ENCODE assay signal across 24 mouse cellular contexts in genomic region chr11:56173246-56173645, GRCm38 (mm10).
DNase-seq lines count a peak whose midpoint lies in the region; ATAC-seq and TF ChIP-seq lines count a peak whose summit lies in the region.
"Had no signal": no experiment of that assay in that cellular context is flagged by ENCODE, and none has a peak within 500 bp of the region (broad histone marks: within the 10 kb centered on the region; RNA-seq: fewer than 3 reads in every experiment).

No protein-coding gene starts in this region.

- no peaks in the 10 kb centered on the region for H3K9me3 ChIP-seq in liver, postnatal 0 days (ENCODE audit: low read length)
- H3K9me3 ChIP-seq: heart, embryonic 10.5 days; heart, embryonic 13.5 days; hindbrain, embryonic 12.5 days; hindbrain, embryonic 15.5 days had no signal

- no peaks in the 10 kb centered on the region for H3K4me1 ChIP-seq in embryonic fibroblast, embryonic 13.5 days (ENCODE audit: control insufficient read depth, insufficient read depth, low read length)
- no peaks in the 10 kb centered on the region; the same call in 1 of the 2 replicates for H3K4me1 ChIP-seq in cerebellum, adult 2 months (ENCODE audit: control insufficient read depth, insufficient read depth, low read length)
- no peaks in the 10 kb centered on the region for H3K4me1 ChIP-seq in liver, postnatal 0 days (ENCODE audit: insufficient read depth)
- H3K4me1 ChIP-seq: heart, embryonic 10.5 days; heart, embryonic 13.5 days; hindbrain, embryonic 12.5 days; hindbrain, embryonic 15.5 days had no signal

- H3K27me3 ChIP-seq in cerebellum, adult 2 months (ENCODE audit: control insufficient read depth, insufficient read depth, low read length) = no peaks in the 10 kb centered on the region
- no peaks in the 10 kb centered on the region for H3K27me3 ChIP-seq in liver, postnatal 0 days (ENCODE audit: insufficient read depth, low read length)
- H3K27me3 ChIP-seq: heart, embryonic 13.5 days; hindbrain, embryonic 12.5 days; hindbrain, embryonic 15.5 days; Patski had no signal

- H3K4me2 ChIP-seq in liver, postnatal 0 days (ENCODE audit: low read depth, low read length) = no peak overlapping the region
- H3K4me2 ChIP-seq: heart, embryonic 13.5 days; hindbrain, embryonic 12.5 days; hindbrain, embryonic 15.5 days had no signal

- H3K4me3 ChIP-seq in embryonic fibroblast, embryonic 13.5 days (ENCODE audit: insufficient read depth, low read length) = no peak overlapping the region
- no peak overlapping the region for H3K4me3 ChIP-seq in cerebellum, adult 2 months (replicated peaks; ENCODE audit: insufficient read depth, low read depth, low read length)
- no peak overlapping the region for H3K4me3 ChIP-seq in liver, postnatal 0 days (ENCODE audit: low read depth, low read length)
- H3K4me3 ChIP-seq: heart, adult 2 months; heart, embryonic 10.5 days; heart, embryonic 13.5 days; hindbrain, embryonic 12.5 days; hindbrain, embryonic 15.5 days had no signal

- ATAC-seq in liver, postnatal 0 days = no peak
- ATAC-seq: CD4-positive, CD25-positive, alpha-beta regulatory T cell, adult 4 months; forebrain, embryonic 14.5 days; forebrain, postnatal 0 days; intestine, postnatal 0 days; Patski had no signal

- TF ChIP-seq CTCF in embryonic fibroblast, embryonic 13.5 days (IDR thresholded peaks at IDR 0.05; ENCODE audit: borderline replicate concordance, insufficient read depth, low read length) = no peak
- TF ChIP-seq CTCF in cerebellum, adult 2 months (IDR thresholded peaks at IDR 0.05; ENCODE audit: borderline replicate concordance, insufficient read depth, low read depth, low read length) = no peak
- TF ChIP-seq CTCF in liver, postnatal 0 days (IDR thresholded peaks at IDR 0.05; ENCODE audit: low read depth) = no peak

- TF ChIP-seq POLR2A in embryonic fibroblast, embryonic 13.5 days (IDR thresholded peaks at IDR 0.05; ENCODE audit: low read depth, low read length) = no peak
- no peak for TF ChIP-seq POLR2A in cerebellum, adult 2 months (IDR thresholded peaks at IDR 0.05; ENCODE audit: borderline replicate concordance, insufficient read depth, low read length)

- DNase-seq in frontal cortex, postnatal 36 days (ENCODE audit: low spot score in 2 of 2) = peak; percentile 36 to 42
- DNase-seq in frontal cortex, postnatal 25 days (ENCODE audit: low spot score in 2 of 2) = no peak
- peak; percentile 39 for DNase-seq in right cerebral cortex, adult 18-20 months
- no peak for DNase-seq in right cerebral cortex, postnatal 14 days
- peak; percentile 81 for DNase-seq in Muller cell, postnatal 12 days (ENCODE audit: inconsistent ontology term)
- no peak for DNase-seq in cerebellum, adult 2 months
- DNase-seq in liver, postnatal 0 days = no peak
- DNase-seq: adrenal gland, postnatal 10 days; adrenal gland, postnatal 36 days; cerebellum, adult 11 months; cerebellum, adult 8-10 months; cerebellum, postnatal 10 days; forebrain, postnatal 0 days; gastrocnemius, postnatal 36 days; heart, adult 2 months had no signal

- peak overlapping the region; percentile 64; the same call in 1 of the 2 replicates for H3K27ac ChIP-seq in embryonic fibroblast, embryonic 13.5 days (ENCODE audit: insufficient read depth, low read length)
- no peak overlapping the region for H3K27ac ChIP-seq in cerebellum, adult 2 months (ENCODE audit: insufficient read depth, low read length)
- H3K27ac ChIP-seq in liver, postnatal 0 days (ENCODE audit: low read depth) = no peak overlapping the region
- H3K27ac ChIP-seq: heart, adult 2 months; heart, embryonic 10.5 days; heart, embryonic 13.5 days; hindbrain, embryonic 12.5 days; hindbrain, embryonic 15.5 days had no signal

- H3K36me3 ChIP-seq in liver, postnatal 0 days (replicated peaks; ENCODE audit: insufficient read depth, low read length) = no peaks in the 10 kb centered on the region
- H3K36me3 ChIP-seq: heart, embryonic 10.5 days; heart, embryonic 13.5 days; hindbrain, embryonic 12.5 days; hindbrain, embryonic 15.5 days had no signal

- WGBS in cerebellum, adult 2 months = 85% methylated on average over 3 of the region's 3 CpGs
- 68% methylated on average over 3 of the region's 3 CpGs for WGBS in liver, postnatal 0 days (ENCODE audit: insufficient replicate concordance)

- no peak overlapping the region for H3K9ac ChIP-seq in liver, postnatal 0 days (replicated peaks)
- H3K9ac ChIP-seq: forebrain, postnatal 0 days; heart, embryonic 13.5 days; hindbrain, embryonic 12.5 days; hindbrain, embryonic 15.5 days had no signal

- TF ChIP-seq EP300 in liver, postnatal 0 days (IDR thresholded peaks at IDR 0.05; ENCODE audit: low read depth) = no peak

Comparison
In these comparisons a context has a peak if more than half of its experiments do, and no peak if none do; other contexts are left out.
1. DNase-seq: peak in frontal cortex, postnatal 36 days (2 of 2), right cerebral cortex, adult 18-20 months (single experiment) and Muller cell, postnatal 12 days (single experiment); none in frontal cortex, postnatal 25 days (0 of 2), right cerebral cortex, postnatal 14 days (single experiment), cerebellum, adult 2 months (0 of 2) and liver, postnatal 0 days (single experiment).